Mouse (Mus musculus) kidney, embryonic 14.5 days (tissue): ENCODE data around the gene Lrba. TPM values are rescaled to one million over a fixed set of nuclear protein-coding genes. Genes with fewer than 3 reads are reported as not detected.

ENCODE experiments used
- ATAC-seq: fragments of 200-750 bp; cut with Nextera tagmentation; 2 replicates; pipeline ENCODE4 v1.8.0; 2017; ENCODE audit warnings: moderate number of reproducible peaks, mild to moderate bottlenecking, moderate TSS enrichment, moderate library complexity; ENCODE audit not compliant: low FRiP score, low TSS enrichment
- H3K27ac ChIP-seq: fragments of 300-500 bp; sonication (generic); 2 replicates; pipeline ENCODE4 v1.5.1; 2014; ENCODE audit warnings: low read depth, mild to moderate bottlenecking, low read length, moderate library complexity, mixed read lengths
- H3K27me3 ChIP-seq: fragments of 300-500 bp; sonication (generic); 2 replicates; pipeline ENCODE4 v1.6.1; 2014; ENCODE audit warnings: mild to moderate bottlenecking, low read length; ENCODE audit not compliant: control insufficient read depth, insufficient read depth
- H3K36me3 ChIP-seq: fragments of 300-500 bp; sonication (generic); 2 replicates; pipeline ENCODE4 v1.6.1; 2014; ENCODE audit warnings: low read length, mixed read lengths; ENCODE audit not compliant: control insufficient read depth, insufficient read depth
- H3K4me1 ChIP-seq: fragments of 300-500 bp; sonication (generic); 2 replicates; pipeline ENCODE4 v1.6.1; 2014; ENCODE audit warnings: low read length, mixed read lengths; ENCODE audit not compliant: control insufficient read depth, insufficient read depth
- H3K4me2 ChIP-seq: fragments of 300-500 bp; sonication (generic); replicated peaks from 2 replicates; pipeline ENCODE4 v1.6.1; 2014; ENCODE audit warnings: low read depth, mild to moderate bottlenecking, low read length
- H3K4me3 ChIP-seq: fragments of 300-500 bp; sonication (generic); 2 replicates; pipeline ENCODE4 v1.5.1; 2014; ENCODE audit warnings: mild to moderate bottlenecking, low read length
- H3K9ac ChIP-seq: fragments of 300-500 bp; sonication (generic); 2 replicates; pipeline ENCODE4 v1.6.1; 2014; ENCODE audit warnings: low read depth, mild to moderate bottlenecking, low read length, moderate library complexity
- H3K9me3 ChIP-seq: fragments of 300-500 bp; sonication (generic); 2 replicates; pipeline ENCODE4 v1.6.1; 2016; ENCODE audit warnings: low read length; ENCODE audit not compliant: control insufficient read depth
- WGBS: fragments of 180-500 bp; shearing (Covaris S2); extraction: QIAGEN DNeasy Blood & Tissue Kit; methylation state at CpG from one replicate; pipeline ENCODE4 v1.1.7; 2014; 5-methylcytosine and 5-hydroxymethylcytosine counted together
- polyA plus RNA-seq: library from polyadenylated mRNA; unstranded; fragments of >200 nt; fragmentation: Nextera tagmentation; extraction: Ambion mirVana; gene quantifications from 2 replicates; pipeline ENCODE4 v1.2.1, GENCODE M21; 2014

Lrba gene
- polyA plus RNA-seq, 1 experiment from 2014 or later, result 13.4 TPM

- no peak for ATAC-seq
- H3K27me3 ChIP-seq, result no peaks in the 10 kb centered on the region
- no peaks in the 10 kb centered on the region for H3K4me1 ChIP-seq
- H3K36me3 ChIP-seq, result no peaks in the 10 kb centered on the region
- no peaks in the 10 kb centered on the region for H3K9me3 ChIP-seq
- H3K4me2 ChIP-seq, result no peak overlapping the region
- H3K9ac ChIP-seq, result no peak overlapping the region
- no peak overlapping the region for H3K4me3 ChIP-seq
- H3K27ac ChIP-seq, result no peak overlapping the region
These were observed 350.8 kb downstream of the Lrba start for GRCm38 (mm10) chr3:86575312-86575711.

- H3K9me3 ChIP-seq, result no peaks in the 10 kb centered on the region
- no peak for ATAC-seq
- WGBS, result 82% methylated on average over 3 of the region's 3 CpGs
- no peaks in the 10 kb centered on the region for H3K36me3 ChIP-seq
- H3K4me1 ChIP-seq, result no peaks in the 10 kb centered on the region
- no peak overlapping the region for H3K27ac ChIP-seq
- no peak overlapping the region for H3K4me2 ChIP-seq
- H3K27me3 ChIP-seq, result no peaks in the 10 kb centered on the region
- H3K9ac ChIP-seq, result no peak overlapping the region
- H3K4me3 ChIP-seq, result no peak overlapping the region
These were observed 377.8 kb downstream of the Lrba start for GRCm38 (mm10) chr3:86602284-86602683.

- ATAC-seq, result no peak
- no peaks in the 10 kb centered on the region for H3K36me3 ChIP-seq
- H3K27me3 ChIP-seq, result no peaks in the 10 kb centered on the region
- WGBS, result 87% methylated on average over 8 of the region's 8 CpGs
- no peak overlapping the region for H3K27ac ChIP-seq
- no peaks in the 10 kb centered on the region for H3K4me1 ChIP-seq
- no peak overlapping the region for H3K4me3 ChIP-seq
- H3K9ac ChIP-seq, result no peak overlapping the region
- no peak overlapping the region for H3K4me2 ChIP-seq
- no peaks in the 10 kb centered on the region for H3K9me3 ChIP-seq
These were observed 381.3 kb downstream of the Lrba start for GRCm38 (mm10) chr3:86605775-86606174.

- H3K27ac ChIP-seq, result no peak overlapping the region
- H3K9me3 ChIP-seq, result no peaks in the 10 kb centered on the region
- WGBS, result 81% methylated on average over 4 of the region's 4 CpGs
- no peaks in the 10 kb centered on the region for H3K4me1 ChIP-seq
- no peaks in the 10 kb centered on the region for H3K36me3 ChIP-seq
- no peak overlapping the region for H3K4me2 ChIP-seq
- H3K27me3 ChIP-seq, result no peaks in the 10 kb centered on the region
- no peak overlapping the region for H3K4me3 ChIP-seq
- no peak overlapping the region for H3K9ac ChIP-seq
- no peak for ATAC-seq
These were observed 402.7 kb downstream of the Lrba start for GRCm38 (mm10) chr3:86627008-86627743.

GRCm38 (mm10) chr3:86629379-86629778, 404.9 kb downstream of the Lrba start:
- 79% methylated on average over 4 of the region's 4 CpGs for WGBS
- Histone ChIP-seq H3K36me3 (no peaks in the 10 kb centered on the region), H3K4me1 (no peaks in the 10 kb centered on the region), H3K27me3 (no peaks in the 10 kb centered on the region), H3K4me3 (no peak overlapping the region), H3K9me3 (no peaks in the 10 kb centered on the region), H3K27ac (no peak overlapping the region), H3K9ac (no peak overlapping the region), H3K4me2 (no peak overlapping the region)
- ATAC-seq, result no peak

- no peaks in the 10 kb centered on the region for H3K9me3 ChIP-seq
- WGBS, result 80% methylated on average over 5 of the region's 5 CpGs
- no peak overlapping the region for H3K9ac ChIP-seq
- no peak overlapping the region for H3K4me3 ChIP-seq
- no peak overlapping the region for H3K27ac ChIP-seq
- no peaks in the 10 kb centered on the region for H3K4me1 ChIP-seq
- no peaks in the 10 kb centered on the region for H3K36me3 ChIP-seq
- no peak overlapping the region for H3K4me2 ChIP-seq
- no peak for ATAC-seq
- H3K27me3 ChIP-seq, result no peaks in the 10 kb centered on the region
These were observed 411.0 kb downstream of the Lrba start for GRCm38 (mm10) chr3:86635464-86635863.

- H3K27me3 ChIP-seq, result no peaks in the 10 kb centered on the region
- no peak overlapping the region for H3K4me3 ChIP-seq
- H3K4me1 ChIP-seq, result no peaks in the 10 kb centered on the region
- H3K9me3 ChIP-seq, result no peaks in the 10 kb centered on the region
- H3K9ac ChIP-seq, result no peak overlapping the region
- no peak overlapping the region for H3K27ac ChIP-seq
- 59% methylated on average over 1 of the region's 1 CpGs for WGBS
- H3K4me2 ChIP-seq, result no peak overlapping the region
- ATAC-seq, result no peak
- no peaks in the 10 kb centered on the region for H3K36me3 ChIP-seq
These were observed 411.5 kb downstream of the Lrba start for GRCm38 (mm10) chr3:86635940-86636339.

GRCm38 (mm10) chr3:86638552-86639348, 414.3 kb downstream of the Lrba start:
- 64% methylated on average over 2 of the region's 2 CpGs for WGBS
- Histone ChIP-seq H3K4me3 (no peak overlapping the region), H3K9ac (no peak overlapping the region), H3K9me3 (no peaks in the 10 kb centered on the region), H3K36me3 (no peaks in the 10 kb centered on the region), H3K27ac (no peak overlapping the region), H3K4me2 (no peak overlapping the region), H3K27me3 (no peaks in the 10 kb centered on the region), H3K4me1 (no peaks in the 10 kb centered on the region)
- no peak for ATAC-seq

GRCm38 (mm10) chr3:86641393-86641792, 416.9 kb downstream of the Lrba start:
- no peak overlapping the region for H3K4me2 ChIP-seq
- H3K9me3 ChIP-seq, result no peaks in the 10 kb centered on the region
- H3K36me3 ChIP-seq, result no peaks in the 10 kb centered on the region
- no peak overlapping the region for H3K9ac ChIP-seq
- H3K4me1 ChIP-seq, result no peaks in the 10 kb centered on the region
- no peak overlapping the region for H3K27ac ChIP-seq
- no peak overlapping the region for H3K4me3 ChIP-seq
- no peaks in the 10 kb centered on the region for H3K27me3 ChIP-seq
- WGBS, result 85% methylated on average over 5 of the region's 5 CpGs
- no peak for ATAC-seq
